Mouse (Mus musculus) inflammation-experienced regulatory T-cells, adult 6 months (primary cell): ENCODE results near the gene Lrrc4c. TPM values are rescaled to one million over a fixed set of nuclear protein-coding genes. Genes with fewer than 3 reads are reported as not detected.

Source experiments
- ATAC-seq: one replicate; pipeline ENCODE4 v1.8.0; 2017
- polyA plus RNA-seq, 3 experiments: library from polyadenylated mRNA; unstranded; fragments of 100-300 nt; shearing (Covaris generic); gene quantifications; one replicate each; pipeline ENCODE4 v1.2.1; 2017

The Lrrc4c gene
- under 1 TPM in 1 of 3 experiments, not detected in 2; 0.16 TPM for polyA plus RNA-seq

DNA sequence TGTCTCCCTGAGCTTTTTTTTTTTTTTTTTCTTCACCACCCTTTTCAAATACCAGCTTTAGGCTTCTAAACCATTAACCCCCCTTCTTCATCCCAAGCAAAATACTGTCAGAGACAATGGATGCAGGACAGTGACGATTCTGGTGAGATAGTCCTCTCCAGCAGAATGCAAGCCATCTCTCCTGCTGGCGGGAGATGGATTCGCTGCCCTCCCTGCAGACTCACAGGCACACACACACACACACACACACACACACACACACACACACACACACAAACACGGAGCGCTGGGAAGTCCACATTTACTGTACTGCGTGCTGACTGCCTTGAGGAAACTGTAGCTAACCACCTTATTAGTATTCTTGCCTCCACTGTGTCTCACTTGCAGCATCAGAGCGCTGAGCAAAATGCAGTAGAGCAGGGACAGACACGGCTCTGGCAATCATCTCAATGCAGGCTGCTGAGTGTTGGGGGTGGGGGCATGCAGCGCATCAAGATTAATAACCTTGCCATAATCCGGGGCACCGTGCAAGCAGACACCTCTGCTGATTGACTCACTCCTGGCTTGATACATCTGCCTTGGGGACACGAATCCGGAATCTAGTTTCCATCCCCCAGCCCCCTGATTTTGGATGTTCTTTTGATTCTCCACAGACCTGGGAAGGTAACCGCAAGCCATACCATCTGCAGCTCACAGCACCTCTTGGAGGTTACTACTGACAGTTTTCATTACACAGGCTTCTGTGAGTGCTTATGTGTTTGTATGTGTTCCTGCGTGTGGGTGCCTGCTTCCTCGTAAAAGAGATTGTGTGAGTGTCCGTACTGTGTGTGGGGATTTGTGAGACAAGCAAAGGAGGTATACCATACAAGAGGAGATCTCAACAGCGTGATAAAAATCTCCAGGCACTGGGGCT is at the start of gene Lrrc4c:
Gene Lrrc4c, plus strand, starts transcription at position 783 of the 913 bp plus-strand sequence.
- ATAC-seq, result no peak

DNA sequence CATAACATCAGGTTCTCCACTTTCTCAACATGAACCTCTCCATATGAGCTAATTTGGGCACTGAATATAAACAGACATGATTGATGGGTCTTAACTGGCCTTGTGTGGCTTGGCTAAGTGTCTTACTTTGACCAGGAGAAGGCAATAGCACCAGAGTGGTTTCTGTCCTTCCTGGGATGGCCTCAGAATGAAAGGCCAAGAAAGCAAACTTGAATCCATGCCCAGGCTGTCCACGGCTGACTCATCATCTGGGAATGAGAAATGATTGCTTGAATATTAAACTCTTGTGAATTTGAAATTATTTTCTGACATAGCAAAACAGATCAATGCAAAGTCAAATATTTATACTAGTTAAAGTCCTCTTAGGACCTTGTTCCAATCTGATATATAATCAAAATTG is 42.9 kb upstream of the Lrrc4c start:
- ATAC-seq, result no peak

DNA sequence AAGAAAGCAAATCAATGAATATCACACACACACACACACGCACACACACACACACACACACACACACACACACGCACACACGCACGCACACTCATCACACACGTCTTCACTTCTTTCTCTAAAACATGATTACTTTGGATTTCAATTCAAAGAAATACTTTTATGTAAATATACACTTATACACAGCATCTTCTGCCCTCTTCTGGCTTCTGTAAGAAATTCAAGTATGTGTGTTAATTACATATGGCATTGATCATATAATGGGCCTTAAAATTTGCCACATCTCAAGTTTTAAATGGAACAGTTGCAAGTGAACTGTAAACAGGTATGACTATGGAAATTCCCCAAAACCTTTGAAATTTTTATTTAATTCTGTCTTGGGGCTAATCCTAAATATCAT is 35.0 kb upstream of the Lrrc4c start:
- no peak for ATAC-seq

DNA sequence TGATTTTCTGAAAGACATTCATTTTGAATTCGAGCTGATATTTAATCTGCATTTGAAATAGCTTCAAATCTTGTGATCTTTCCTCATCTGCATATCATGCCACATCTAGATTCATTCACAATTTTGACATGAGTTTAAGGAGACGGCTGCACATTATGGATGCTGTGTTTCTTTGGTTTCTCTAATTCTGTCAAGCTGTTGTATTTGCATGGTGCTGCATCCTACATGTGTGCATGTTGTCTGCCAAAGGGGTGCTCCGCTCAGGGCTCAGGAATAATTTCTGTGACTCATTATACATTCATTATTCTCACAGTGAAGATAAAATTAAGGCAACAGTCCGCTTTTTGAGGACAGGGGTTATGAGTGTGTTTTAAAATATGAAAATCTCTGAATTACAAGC is 30.5 kb upstream of the Lrrc4c start:
- no peak for ATAC-seq

DNA sequence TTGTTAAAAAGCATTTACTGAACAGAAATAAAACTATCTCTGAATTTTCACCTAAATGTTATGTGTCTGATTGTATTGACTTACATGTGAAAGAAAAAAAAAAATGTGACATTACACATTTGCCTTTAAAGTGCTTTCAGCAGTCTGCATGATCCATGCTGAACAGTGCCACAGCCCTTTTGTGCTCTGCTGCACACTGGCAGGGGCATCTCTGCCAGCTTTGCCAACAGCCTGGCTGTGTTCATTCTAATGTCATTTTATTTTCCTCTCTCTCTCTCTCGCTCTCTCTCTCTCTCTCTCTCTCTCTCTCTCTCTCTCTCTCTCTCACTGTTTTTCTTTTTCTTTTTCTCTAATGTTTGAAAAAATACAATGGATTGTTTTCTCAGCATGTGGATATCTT is 27.4 kb upstream of the Lrrc4c start:
- no peak for ATAC-seq

DNA sequence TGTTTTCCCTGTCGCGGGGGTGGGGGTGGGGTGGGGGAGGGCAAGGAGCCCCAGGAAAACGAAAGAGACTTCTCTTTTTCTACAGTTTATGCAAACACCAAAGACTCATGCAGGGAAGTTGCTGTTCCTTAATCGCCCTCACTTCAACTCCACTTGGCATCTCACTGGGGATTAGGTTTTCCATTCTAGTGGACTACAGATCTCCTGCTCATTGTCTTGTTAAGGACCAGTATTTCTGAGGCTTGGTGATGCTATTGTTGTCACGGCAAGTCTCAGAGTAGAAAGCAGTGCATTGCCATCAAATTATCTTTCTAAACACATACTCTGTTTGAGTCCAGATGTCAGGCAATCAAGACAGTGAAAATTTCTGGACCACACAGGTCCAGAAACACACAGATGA is 2.9 kb upstream of the Lrrc4c start:
- no peak for ATAC-seq

DNA sequence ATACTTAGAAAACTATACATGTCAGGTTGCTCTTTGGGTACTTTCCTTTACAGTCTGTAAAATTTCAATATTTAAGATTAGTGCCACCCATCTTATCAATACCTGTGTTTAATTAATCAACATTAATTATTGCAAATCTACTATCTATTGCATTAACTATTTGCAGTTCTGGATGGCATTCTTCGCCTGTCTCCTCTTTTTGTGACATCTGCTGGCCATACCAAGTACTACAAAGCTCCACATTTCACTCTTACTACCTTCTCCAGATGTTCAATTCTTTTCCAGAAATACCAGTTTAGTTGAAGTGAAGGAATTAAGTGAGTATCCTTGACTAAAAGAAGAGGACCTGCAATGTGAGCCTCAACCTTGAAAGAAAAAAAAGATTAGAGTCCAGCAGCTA is 1.4 kb upstream of the Lrrc4c start:
- ATAC-seq, result no peak

DNA sequence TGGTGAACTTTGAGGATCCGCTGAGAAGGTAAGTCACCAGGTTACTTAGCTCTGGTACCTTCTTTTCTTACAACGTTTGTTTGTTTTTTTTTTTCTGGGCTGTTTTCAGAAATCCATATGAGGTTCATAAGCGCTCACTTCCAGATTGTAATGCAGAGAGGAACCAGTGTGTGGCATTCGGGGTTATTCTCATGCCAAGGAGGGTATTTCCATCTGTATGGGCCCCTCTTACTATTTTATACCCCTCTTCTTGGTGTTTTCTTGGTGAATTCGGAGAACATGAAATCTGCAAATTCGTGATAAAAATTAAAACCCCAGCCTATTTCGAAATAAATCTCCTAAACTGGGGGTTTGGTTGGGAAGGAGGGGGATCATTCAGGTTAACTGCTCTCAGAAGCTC is 587 bp downstream of the Lrrc4c start:
- ATAC-seq, result no peak

DNA sequence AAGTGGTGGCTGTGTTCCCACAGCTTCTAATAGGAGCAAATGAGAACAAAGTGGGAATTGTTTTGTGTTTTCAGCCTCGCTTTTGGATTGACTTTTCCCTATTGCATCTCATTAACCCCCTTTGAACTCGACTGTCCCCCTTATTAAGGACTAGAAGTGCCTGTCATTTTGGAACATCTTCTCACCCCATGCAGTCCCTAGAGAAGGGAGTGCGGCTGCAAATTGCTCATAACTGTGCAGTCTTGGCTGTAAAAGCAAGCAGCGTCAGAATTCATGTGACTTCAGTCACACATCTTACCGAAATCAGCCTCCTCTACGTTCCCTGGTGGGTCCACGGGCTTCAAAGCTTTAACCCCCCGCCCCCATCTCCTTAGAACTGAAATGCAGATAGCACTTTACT is 1.2 kb downstream of the Lrrc4c start:
- no peak for ATAC-seq

DNA sequence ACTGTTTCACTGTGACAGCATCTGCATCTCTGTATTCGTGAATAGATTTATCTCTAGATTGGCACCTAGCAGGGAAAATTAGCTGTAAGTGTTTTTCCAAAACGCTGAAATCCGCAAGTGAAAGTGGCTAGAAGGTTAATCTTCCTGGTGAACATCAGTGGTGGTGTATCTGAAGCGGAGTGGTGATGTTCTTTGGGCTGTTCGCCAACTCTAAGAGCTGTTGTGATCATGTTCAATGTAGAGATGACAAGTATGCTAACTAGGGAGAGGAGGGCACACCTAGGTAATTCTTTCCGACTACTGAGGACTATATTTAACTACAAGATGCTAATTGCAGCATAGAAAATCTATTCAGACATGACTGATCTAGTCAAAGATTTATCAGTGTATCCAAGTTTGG is 1.7 kb downstream of the Lrrc4c start:
- no peak for ATAC-seq

DNA sequence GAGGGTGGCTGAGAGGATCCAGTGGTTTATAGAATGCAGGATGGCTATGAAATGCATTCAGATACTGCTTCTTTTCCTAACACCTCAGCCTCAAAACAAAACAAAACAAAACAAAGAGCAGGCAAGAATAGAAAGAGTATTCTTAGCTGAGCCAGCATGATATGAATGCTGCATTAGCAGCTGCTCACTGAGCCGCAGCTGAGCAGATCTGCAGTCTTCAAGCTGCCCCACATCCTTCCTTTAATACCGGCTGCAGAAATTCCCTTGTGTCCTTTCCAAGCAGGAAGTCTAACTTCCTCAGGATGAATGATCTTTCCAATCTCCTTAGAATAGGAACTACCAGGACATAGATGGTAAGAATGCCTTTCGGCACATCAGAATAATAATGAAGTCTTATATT is 16.7 kb downstream of the Lrrc4c start:
- ATAC-seq, result no peak

DNA sequence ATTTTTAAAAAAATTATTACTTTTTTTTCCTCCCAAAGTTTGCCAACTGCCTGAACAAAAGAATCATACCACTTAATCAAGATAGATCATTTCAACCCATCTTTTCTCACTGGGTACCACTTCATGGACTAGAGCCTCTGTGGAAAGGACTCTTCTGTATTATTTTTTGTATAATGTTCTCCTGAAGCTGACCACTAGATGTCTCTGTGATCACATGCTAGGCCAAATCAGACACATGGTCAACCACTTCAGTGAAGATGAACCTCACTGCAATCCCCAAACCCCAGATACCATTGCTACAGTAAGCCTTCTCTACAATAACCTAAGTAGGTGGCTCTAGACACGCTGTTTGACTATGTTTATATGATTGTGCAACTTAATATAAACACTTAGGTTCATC is 19.4 kb downstream of the Lrrc4c start:
- ATAC-seq, result no peak

DNA sequence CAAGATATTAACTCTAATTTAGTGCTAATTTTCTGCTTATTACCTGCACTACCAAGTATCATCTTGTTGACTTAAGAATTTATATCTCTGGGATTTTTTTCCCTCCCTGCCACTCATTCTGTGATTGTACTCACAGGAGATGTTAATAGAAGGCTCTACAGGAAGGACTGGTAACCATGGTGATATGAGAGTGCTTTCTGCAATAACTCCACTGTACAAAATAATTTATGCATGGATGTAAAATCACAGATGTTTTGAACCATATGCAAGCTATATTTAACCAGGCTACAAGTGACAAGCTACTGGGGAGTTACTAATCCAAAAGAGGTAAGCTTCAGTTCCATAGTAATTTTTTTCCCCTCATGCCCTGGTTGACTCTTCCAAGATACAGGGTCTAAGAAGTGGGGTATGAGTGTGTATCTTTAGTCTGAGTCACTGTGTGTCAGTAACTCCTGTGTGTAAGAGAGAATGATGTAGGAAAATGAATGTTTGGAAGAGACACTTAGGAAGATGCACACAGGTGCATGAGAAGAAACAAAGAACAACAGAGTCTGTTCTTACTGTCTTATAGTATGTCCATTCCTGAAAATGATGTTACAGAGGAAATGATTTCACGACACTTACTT is 83.3 kb downstream of the Lrrc4c start:
- ATAC-seq, result no peak

DNA sequence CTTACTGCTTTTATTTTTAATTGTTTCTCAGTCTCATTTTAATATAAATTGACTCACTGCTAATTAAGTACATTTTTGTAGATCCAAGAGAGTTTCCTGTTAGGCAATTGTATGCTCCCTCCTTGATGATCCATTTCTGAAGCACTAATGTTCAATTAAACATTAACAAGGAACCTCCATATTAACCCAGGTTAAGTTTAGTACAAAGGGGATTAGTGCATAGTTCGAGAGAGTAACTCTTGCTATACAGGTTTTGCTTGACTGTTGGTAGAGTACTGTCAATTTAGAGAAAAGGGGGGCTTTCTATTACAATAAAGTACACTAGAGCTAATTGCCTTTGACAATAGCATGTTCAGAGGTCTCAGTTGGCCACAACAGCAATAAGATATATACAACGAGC is 84.5 kb downstream of the Lrrc4c start:
- ATAC-seq, result no peak

DNA sequence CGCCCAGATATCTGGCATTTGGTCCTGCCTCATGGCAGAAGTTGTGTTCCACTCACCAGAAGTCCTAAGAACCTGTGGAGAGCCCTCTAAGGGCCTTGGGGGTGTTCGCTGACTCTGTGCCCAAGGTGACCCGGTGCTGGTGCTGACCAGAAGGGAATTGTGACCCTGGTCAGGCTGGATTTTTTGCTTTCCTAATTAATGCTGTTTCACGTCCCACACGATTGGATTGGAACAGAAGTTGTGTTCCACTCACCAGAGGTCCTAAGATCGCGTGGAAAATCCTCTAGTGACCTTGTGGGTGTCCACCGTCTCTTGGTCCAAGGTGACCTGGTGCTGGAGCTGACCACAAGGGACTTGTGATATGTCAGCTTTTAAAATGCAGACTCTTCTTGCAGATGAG is 88.9 kb downstream of the Lrrc4c start:
- ATAC-seq, result no peak

DNA sequence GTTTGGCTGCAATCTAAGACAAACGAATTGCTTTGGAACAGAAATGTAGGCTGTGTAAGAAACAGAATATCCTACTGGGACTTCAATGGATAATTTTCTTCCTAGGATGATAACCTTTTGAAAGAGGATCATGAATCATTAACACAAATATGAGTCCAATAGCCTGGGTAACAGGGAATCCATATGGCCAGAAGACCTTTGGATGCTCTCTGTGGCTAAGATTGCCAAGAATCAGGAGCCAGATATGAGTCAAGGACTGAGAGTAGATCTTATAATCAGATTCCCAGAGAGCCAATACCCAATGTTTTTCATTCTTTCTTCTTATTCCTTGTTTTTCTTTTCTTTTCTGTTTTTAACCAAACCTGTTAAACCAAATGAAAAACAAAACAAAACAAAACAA is 93.2 kb downstream of the Lrrc4c start:
- no peak for ATAC-seq

DNA sequence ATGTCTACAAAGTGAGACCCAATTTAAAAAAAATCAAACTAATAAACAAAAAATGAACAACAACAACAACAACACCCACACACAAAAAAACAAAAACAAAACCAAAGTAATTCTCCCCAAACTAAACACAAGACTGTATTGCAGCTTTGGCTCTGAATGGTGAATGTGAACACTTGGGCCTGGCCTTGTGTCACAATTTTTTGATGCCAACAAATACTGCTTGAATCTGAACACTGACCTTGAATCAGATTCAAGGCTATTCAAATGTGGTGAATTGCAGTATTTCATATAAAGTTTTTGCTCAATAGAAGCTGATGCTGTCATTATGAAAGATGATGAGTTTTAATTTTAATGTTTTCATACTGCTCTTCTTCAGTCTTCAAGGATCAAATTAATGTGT is 143.6 kb downstream of the Lrrc4c start:
- no peak for ATAC-seq

DNA sequence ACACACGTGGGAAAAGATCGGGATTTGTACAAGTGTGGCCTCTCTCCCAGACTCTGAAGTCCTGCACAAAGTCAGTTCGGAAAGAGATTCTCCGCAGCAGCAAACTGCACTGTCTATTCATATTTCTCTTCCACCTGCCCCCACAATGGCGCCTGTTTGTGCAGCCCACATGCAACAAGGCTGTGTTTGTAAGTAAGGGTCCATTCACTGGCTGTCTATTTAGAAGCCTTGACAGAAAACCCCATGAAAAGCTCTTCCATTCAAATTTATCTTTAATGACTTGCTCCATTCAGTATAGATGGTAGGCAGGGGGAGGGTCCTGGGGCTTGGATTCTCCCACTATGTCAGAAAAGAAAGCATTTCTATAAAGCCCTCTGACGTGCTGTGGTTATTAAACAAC is 157.7 kb downstream of the Lrrc4c start:
- ATAC-seq, result no peak

DNA sequence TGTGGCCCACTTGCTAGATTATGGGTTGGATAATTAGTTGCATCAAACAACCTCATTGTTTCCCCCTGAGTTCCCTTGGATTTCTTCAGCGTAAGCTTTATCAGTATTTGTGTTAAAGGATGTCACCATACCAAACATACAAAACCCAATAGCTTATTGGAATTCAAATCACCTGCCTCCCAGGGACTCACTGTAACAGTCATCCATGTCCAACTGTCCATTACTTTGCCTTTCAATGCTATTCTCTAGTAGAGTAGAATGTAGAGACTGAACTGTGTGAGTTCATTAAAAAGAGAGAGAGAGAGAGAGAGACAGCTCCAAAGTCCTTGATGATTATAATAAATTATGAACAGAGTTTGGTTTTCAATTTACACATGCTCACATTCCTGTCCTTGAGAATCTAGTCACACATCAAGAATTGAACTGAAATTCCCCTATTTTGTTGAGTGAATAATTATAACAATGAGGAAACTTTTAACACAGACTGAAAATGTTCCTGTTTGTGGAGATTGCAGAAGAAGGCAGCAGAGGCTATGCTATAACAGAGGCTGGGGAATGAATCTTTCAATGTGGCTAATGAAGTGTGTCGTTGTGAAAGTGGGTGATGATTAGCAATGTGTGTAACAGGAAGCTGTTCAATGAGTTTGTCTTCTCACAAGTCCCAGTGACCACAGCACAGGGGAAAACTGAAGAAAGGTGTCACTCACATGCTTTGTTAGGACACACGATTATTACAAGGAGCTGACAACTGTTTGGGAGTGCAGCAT is 181.3 kb downstream of the Lrrc4c start:
- ATAC-seq, result no peak

DNA sequence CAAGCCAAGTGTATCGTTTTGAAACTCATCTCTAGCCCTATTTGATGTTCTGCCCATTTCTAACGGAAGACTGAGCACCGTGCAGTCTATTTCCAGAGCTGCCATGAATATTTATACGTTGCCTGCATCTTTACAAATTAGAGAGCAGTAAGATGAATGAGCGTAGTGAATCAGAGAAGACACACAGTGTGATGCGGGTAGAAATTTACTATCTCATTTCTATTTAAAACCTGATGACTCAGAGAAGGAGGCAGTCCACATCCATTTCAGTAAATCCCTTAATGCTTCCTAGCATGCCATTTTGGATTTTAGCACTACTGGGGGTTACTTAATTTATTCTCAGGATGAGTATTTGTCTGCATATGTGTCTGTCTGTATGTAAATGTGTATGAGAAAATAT is 186.2 kb downstream of the Lrrc4c start:
- no peak for ATAC-seq

DNA sequence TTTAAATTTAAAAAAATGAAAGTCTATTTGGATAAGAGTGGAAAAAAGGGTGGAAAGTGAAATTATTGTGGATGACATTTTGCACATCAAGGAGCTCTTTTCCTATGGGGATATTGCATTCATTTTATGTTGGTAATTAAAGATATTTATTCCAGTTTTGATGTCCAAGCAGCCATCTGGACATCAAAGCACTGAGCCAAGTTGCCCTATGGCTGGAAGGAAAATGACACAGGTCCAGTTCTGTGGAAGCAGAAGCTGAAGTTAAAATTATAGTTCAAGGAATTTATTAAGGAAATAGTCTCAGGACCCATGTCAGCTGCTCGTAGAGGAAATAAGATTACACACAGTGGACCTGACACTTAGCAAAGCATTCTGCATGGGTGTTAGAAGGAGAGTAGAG is 187.7 kb downstream of the Lrrc4c start:
- no peak for ATAC-seq

DNA sequence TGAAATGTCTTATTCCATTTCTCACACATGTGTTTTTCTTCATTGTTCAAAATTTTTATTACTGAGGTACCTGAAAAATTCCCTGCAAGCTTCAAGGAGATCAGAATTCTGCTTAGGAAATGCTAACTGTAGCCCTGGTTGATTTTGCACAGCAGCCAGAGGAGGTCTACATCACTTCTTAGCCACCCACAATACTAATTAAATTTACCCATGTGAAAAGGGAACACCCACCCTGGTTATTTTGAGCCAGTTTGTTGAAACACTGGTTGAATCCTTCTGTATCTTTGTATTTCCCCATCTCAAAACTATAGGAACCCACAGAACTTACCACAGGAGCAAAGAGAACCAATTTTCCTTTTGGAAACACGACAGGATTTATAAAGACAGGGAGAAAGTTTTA is 191.0 kb downstream of the Lrrc4c start:
- no peak for ATAC-seq

DNA sequence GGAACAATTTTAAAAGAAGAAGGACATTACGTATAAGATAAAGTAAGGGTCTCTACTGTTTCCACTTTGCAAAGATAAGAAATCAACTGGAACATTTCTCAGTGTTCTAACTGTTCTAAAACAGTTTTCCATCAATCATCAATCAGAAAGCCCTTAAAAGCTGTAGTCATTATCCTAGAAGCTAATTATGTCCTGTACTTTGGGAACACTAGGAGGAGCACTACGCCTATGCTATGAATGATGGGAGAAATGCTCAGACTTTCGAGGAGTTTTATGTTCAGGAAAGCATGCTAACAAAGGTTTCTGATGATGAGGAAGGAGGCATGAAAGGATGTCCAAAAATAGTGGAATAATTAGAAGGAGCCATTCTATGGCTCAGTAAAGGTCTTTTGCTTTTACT is 219.5 kb downstream of the Lrrc4c start:
- ATAC-seq, result no peak

DNA sequence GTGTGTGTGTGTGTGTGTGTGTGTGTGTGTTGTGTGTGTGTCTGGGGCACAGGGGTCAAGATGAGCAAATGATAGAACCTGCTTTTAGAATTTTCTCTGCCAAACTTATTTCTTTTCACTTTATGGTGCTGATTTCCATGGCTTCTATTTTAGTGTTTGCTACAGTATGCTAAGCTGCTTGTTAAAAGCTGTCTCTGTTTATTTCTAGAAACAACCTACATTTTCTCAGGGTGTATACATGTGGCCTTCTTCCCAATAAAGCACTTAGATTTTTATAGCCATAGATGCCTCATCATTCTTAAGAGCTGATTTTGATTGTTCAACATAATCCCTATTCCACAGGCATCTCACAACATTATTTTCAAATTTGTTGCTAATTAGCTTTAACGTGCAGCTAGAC is 229.2 kb downstream of the Lrrc4c start:
- no peak for ATAC-seq
